Mouse (Mus musculus): ENCODE results near the gene Fhl1. TPM values are rescaled to one million over a fixed set of nuclear protein-coding genes. Genes with fewer than 3 reads are reported as not detected.
A peak's percentile ranks its signal among the peaks of the same experiment; 100 is the strongest.

Gene Fhl1
- polyA plus RNA-seq, 1 experiment = 23.4 TPM

DNA sequence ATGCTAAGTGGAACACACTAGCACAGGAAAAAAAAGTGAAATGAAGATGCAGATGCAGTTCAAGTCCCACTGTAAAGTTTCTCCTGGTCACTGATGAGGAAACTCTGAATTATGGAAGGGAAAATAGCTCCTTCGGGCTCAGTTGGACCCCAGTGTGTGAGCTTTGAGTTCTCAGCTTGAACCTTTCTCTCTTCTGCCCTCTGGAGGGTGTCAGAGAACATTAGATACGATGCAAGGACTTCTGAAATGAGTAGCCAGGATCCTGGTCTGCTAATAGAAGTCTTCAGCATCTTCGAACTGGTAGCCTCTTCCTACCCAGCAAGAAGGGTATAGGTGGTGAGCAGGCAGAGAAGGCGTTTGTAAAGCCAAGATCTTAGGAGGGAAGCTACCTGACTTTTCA, 19.9 kb downstream of the Fhl1 start:
- DNase-seq (ENCODE audit: low read depth in 1 of 2, low spot score in 2 of 2) = no peak
- no peaks in the 10 kb centered on the region for H3K27me3 ChIP-seq (ENCODE audit: control insufficient read depth, insufficient read depth, low read length)
- WGBS = 54% methylated on average over 4 of the region's 4 CpGs
- no peak overlapping the region for H3K4me3 ChIP-seq (ENCODE audit: extremely low read depth, insufficient read depth, insufficient read length)
- H3K36me3 ChIP-seq (ENCODE audit: control insufficient read depth, insufficient read depth, low read length) = no peaks in the 10 kb centered on the region
- H3K4me1 ChIP-seq (ENCODE audit: control insufficient read depth, insufficient read depth, insufficient read length) = no peaks in the 10 kb centered on the region
- no peak for TF ChIP-seq POLR2A (IDR thresholded peaks at IDR 0.05; ENCODE audit: low read depth, low read length)
- no peak for TF ChIP-seq CTCF (IDR thresholded peaks at IDR 0.05; ENCODE audit: extremely low read depth, insufficient read depth, insufficient read length, insufficient replicate concordance)
- H3K27ac ChIP-seq (ENCODE audit: insufficient read depth, low read length) = no peak overlapping the region

DNA sequence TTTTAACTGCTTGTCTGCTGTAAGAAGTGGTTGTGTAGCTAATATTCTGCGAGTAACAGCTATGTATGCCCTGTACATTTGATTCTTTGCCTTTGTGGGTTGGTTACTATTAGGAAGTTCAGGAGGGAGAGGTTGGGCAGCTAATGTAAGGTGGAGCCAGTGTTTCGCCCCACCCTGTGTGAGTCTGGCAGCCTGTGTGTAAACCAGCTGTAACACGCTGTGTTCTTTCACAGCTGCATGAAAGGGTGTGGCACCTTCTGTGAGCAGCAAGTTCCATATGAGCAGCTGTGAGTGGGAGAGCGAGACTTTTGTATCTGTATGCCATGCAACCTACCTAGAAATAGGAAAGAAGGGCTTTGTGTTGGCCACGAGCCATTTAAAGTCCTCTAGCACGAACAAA, 20.6 kb downstream of the Fhl1 start:
- TF ChIP-seq POLR2A (IDR thresholded peaks at IDR 0.05; ENCODE audit: low read depth, low read length) (no peak), CTCF (IDR thresholded peaks at IDR 0.05; ENCODE audit: extremely low read depth, insufficient read depth, insufficient read length, insufficient replicate concordance) (no peak)
- Histone ChIP-seq H3K27ac (ENCODE audit: insufficient read depth, low read length) (no peak overlapping the region), H3K36me3 (ENCODE audit: control insufficient read depth, insufficient read depth, low read length) (no peaks in the 10 kb centered on the region), H3K4me3 (ENCODE audit: extremely low read depth, insufficient read depth, insufficient read length) (no peak overlapping the region), H3K4me1 (ENCODE audit: control insufficient read depth, insufficient read depth, insufficient read length) (no peaks in the 10 kb centered on the region), H3K27me3 (ENCODE audit: control insufficient read depth, insufficient read depth, low read length) (no peaks in the 10 kb centered on the region)
- WGBS = 70% methylated on average over 6 of the region's 6 CpGs
- no peak for DNase-seq (ENCODE audit: low read depth in 1 of 2, low spot score in 2 of 2)

DNA sequence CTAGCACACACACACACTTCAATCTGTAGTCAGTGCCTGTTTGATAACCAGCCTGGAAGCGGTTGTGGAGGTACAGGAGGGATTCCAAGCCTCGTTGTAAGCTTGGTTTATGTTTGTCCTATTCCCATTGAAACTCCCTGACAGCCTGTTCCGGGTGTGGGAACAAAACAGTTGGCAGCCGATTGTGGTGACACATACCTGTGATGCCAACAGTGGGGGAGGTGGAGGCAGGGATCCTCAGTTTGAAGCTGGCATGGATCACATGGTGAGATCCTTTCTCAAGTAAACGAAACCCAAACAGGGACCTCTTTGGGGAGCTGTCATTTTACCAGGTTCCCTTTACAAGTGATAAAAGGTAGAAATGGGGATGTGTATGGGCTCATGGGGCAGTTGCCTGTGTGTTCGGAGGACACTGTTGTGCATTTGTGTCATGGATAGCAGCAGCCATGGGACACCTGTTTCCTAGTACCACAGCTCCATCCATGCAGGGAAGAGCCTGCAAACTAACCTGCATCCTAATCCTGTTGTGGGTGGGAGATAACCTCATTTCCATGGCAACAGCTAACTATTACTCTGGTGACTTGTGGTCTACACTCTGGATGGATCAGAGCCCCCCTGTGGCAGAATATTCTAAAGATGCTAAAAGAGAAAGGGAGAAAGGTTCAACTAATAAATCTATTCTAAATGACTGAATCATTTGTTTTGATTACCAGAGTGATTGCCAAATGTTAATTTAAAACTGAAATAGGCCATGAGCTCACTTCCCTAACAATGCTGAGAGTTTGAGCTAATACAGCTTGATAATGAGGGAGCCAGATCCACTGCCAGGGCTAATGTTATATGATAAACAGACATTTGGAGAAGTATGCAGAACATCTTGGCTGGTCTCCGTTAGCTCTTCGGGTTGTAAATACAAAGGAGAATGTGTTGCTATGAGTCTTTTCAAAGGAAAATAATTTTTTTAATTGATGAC, 22.0 kb downstream of the Fhl1 start:
- TF ChIP-seq CTCF (IDR thresholded peaks at IDR 0.05; ENCODE audit: extremely low read depth, insufficient read depth, insufficient read length, insufficient replicate concordance) = no peak
- no peak for TF ChIP-seq POLR2A (IDR thresholded peaks at IDR 0.05; ENCODE audit: low read depth, low read length)
- Histone ChIP-seq H3K4me3 (ENCODE audit: extremely low read depth, insufficient read depth, insufficient read length) (no peak overlapping the region), H3K27me3 (ENCODE audit: control insufficient read depth, insufficient read depth, low read length) (no peaks in the 10 kb centered on the region), H3K27ac (ENCODE audit: insufficient read depth, low read length) (no peak overlapping the region), H3K4me1 (ENCODE audit: control insufficient read depth, insufficient read depth, insufficient read length) (no peaks in the 10 kb centered on the region), H3K36me3 (ENCODE audit: control insufficient read depth, insufficient read depth, low read length) (no peaks in the 10 kb centered on the region)
- no peak for DNase-seq (ENCODE audit: low read depth in 1 of 2, low spot score in 2 of 2)
- 85% methylated on average over 8 of the region's 8 CpGs for whole genome bisulfite sequencing

DNA sequence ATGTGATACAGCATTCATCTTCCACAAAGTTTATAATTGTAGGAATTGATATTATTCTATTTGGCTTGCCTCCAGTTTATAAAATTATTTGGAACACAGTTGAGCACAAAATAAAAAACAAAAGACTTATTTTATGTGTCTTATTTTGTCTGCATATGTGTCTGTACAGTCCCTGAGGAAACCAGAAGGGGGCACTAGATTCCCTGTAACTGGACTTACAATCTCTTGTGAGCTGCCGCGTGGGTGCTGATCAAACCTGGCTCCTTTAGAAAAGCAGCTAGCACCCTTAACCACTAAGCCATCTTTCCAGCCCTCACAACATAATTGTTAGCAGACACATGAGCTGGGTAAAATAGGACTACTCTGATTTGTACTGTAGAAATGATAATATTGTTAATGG, 24.1 kb downstream of the Fhl1 start:
- H3K27me3 ChIP-seq (ENCODE audit: control insufficient read depth, insufficient read depth, low read length) = no peaks in the 10 kb centered on the region
- H3K4me1 ChIP-seq (ENCODE audit: control insufficient read depth, insufficient read depth, insufficient read length) = no peaks in the 10 kb centered on the region
- no peak overlapping the region for H3K27ac ChIP-seq (ENCODE audit: insufficient read depth, low read length)
- no peak overlapping the region for H3K4me3 ChIP-seq (ENCODE audit: extremely low read depth, insufficient read depth, insufficient read length)
- no peaks in the 10 kb centered on the region for H3K36me3 ChIP-seq (ENCODE audit: control insufficient read depth, insufficient read depth, low read length)
- peak in 1 of 2 experiments; percentile 2 for DNase-seq (ENCODE audit: low read depth in 1 of 2, low spot score in 2 of 2)
- TF ChIP-seq POLR2A (IDR thresholded peaks at IDR 0.05; ENCODE audit: low read depth, low read length) (no peak), CTCF (IDR thresholded peaks at IDR 0.05; ENCODE audit: extremely low read depth, insufficient read depth, insufficient read length, insufficient replicate concordance) (no peak; the same call in 1 of the 2 replicates)
- 27% methylated on average over 2 of the region's 2 CpGs for WGBS

DNA sequence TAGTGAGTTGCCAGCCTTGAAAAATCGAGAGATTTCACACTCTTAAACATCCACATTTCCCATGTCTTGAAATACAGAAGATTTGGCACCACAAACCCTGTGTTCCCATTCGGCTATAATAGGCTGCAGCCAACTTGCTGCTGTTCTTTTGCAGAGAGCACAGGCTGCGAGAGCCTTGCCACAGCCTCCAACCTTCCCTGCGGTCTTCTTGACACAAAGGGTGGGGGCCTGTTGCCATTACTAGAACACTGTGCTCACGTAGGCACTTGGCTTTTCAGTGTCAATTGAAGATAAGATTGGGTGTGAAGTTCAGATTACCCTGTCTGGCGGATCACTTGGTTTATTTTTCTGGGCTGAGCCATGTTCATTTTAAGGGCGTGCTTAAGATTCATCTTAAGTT, 24.8 kb downstream of the Fhl1 start:
- 81% methylated on average over 7 of the region's 7 CpGs for WGBS
- Histone ChIP-seq H3K27me3 (ENCODE audit: control insufficient read depth, insufficient read depth, low read length) (no peaks in the 10 kb centered on the region), H3K4me1 (ENCODE audit: control insufficient read depth, insufficient read depth, insufficient read length) (no peaks in the 10 kb centered on the region)

DNA sequence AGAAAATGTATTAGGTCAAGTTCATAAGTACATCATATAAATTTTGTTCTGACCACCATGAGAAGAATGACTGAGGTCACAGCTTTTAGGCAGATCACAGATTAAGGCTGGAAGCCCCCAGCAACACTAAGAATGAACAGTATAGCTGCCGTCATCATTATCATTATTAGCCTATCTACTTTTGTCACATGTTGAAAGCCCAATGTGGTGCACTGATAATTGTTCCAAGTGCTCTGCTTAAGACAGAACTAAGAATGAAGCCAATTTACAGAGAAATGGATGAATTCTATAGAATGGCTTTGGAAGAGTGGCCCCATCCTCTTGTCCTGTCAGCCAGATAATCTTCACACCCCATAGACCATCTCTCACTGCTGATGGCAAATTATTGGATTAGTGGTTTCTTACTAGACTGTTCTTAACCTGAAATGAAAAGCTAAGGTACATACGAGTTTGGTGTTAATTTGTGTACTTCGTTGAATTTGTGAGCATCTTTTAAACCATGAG, 28.7 kb downstream of the Fhl1 start:
- TF ChIP-seq POLR2A (IDR thresholded peaks at IDR 0.05; ENCODE audit: low read depth, low read length) (no peak), CTCF (IDR thresholded peaks at IDR 0.05; ENCODE audit: extremely low read depth, insufficient read depth, insufficient read length, insufficient replicate concordance) (no peak)
- Histone ChIP-seq H3K4me1 (ENCODE audit: control insufficient read depth, insufficient read depth, insufficient read length) (no peaks in the 10 kb centered on the region), H3K36me3 (ENCODE audit: control insufficient read depth, insufficient read depth, low read length) (no peaks in the 10 kb centered on the region), H3K27me3 (ENCODE audit: control insufficient read depth, insufficient read depth, low read length) (no peaks in the 10 kb centered on the region), H3K27ac (ENCODE audit: insufficient read depth, low read length) (no peak overlapping the region), H3K4me3 (ENCODE audit: extremely low read depth, insufficient read depth, insufficient read length) (no peak overlapping the region)
- DNase-seq (ENCODE audit: low read depth in 1 of 2, low spot score in 2 of 2) = no peak
- WGBS = 85% methylated on average over 3 of the region's 3 CpGs

More for the DNA sequence above, 24.8 kb downstream of the Fhl1 start:
- no peak overlapping the region for H3K4me3 ChIP-seq (ENCODE audit: extremely low read depth, insufficient read depth, insufficient read length)
- no peak for TF ChIP-seq POLR2A (IDR thresholded peaks at IDR 0.05; ENCODE audit: low read depth, low read length)
- TF ChIP-seq CTCF (IDR thresholded peaks at IDR 0.05; ENCODE audit: extremely low read depth, insufficient read depth, insufficient read length, insufficient replicate concordance) = no peak
- H3K36me3 ChIP-seq (ENCODE audit: control insufficient read depth, insufficient read depth, low read length) = no peaks in the 10 kb centered on the region
- no peak for DNase-seq (ENCODE audit: low read depth in 1 of 2, low spot score in 2 of 2)
- H3K27ac ChIP-seq (ENCODE audit: insufficient read depth, low read length) = no peak overlapping the region

DNA sequence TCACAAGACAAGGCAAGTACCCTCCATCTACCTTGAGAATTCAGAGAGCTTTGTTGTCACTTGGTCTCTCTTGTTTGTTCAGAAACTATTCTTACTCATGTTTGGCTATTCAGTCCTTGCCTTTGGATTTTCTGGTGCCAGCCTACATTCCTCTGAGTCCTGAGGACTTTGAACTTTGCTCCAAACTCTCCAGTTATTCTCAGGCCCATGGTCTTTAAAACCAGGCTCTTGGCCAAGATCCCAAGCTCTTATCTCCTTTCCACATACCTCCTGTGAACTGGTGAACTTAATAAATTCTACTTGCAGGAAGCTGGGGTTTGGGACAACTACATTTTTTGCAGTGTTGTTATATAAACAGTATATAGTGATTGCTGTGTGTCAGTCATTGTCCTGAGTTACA, 38.3 kb downstream of the Fhl1 start:
- no peaks in the 10 kb centered on the region for H3K4me1 ChIP-seq (ENCODE audit: control insufficient read depth, insufficient read depth, insufficient read length)
- no peak for TF ChIP-seq CTCF (IDR thresholded peaks at IDR 0.05; ENCODE audit: extremely low read depth, insufficient read depth, insufficient read length, insufficient replicate concordance)
- TF ChIP-seq POLR2A (IDR thresholded peaks at IDR 0.05; ENCODE audit: low read depth, low read length) = no peak
- H3K27me3 ChIP-seq (ENCODE audit: control insufficient read depth, insufficient read depth, low read length) = no peaks in the 10 kb centered on the region
- no peak overlapping the region for H3K27ac ChIP-seq (ENCODE audit: insufficient read depth, low read length)
- H3K36me3 ChIP-seq (ENCODE audit: control insufficient read depth, insufficient read depth, low read length) = no peaks in the 10 kb centered on the region
- H3K4me3 ChIP-seq (ENCODE audit: extremely low read depth, insufficient read depth, insufficient read length) = no peak overlapping the region
- no peak for DNase-seq (ENCODE audit: low read depth in 1 of 2, low spot score in 2 of 2)

All from spleen, adult 2 months (tissue).